Mouse (Mus musculus) heart, adult 2 months (tissue): ENCODE measurements at regions not wholly inside any gene's neighbourhood (a gene's known extent, or its start where the extent isn't known, plus 50 kb on each side); places are given as distances from the start of the nearest gene placed in this dataset.

ENCODE experiments used
- CTCF ChIP-seq: fragments of 200-600 bp; IDR thresholded peaks from 2 replicates; pipeline ENCODE4 v1.8.1; 2022; ENCODE audit warnings: antibody characterized with exemption, mild to moderate bottlenecking, moderate library complexity
- POLR2A ChIP-seq: fragments of 200-500 bp; IDR thresholded peaks from 2 replicates; pipeline ENCODE4 v1.6.1; 2011; ENCODE audit warnings: mild to moderate bottlenecking, low read depth, low read length, control low read depth; ENCODE audit not compliant: insufficient read depth

DNA sequence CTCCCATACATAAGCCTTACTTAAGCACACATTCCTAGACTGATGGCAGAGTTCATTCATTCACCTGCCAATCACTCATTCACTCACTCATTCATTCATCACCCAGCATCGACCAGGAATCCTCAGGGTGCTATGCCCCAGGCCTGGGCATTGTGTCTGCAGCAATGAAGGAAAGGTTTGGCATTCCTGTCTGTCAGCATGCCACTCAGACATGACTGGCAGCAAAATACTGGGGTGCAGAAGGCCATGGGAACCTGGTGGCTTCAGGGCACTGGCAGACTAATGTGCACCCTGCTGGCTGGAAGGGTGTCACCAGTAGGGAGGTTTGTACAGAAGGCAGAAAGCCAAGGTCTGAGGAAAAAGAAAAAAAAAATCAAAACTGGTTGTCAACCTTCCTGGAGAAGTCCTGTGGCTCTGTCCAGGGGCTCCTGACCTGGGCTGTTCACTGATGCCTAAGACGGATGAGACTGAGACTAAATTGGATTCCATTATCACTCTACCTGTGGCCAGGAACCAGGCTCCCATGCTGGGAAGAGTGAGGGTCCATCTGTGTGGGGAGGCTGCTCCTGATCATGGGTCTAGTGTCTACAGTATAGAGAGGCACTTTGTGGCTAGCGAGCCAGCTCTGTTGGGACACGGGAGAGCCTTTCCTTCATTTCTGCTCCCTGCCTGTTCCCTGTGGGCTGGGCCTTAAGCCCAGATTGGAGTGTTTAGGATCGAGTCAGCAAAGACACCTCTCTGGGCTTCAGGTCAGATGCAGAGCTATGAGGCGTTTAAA lies 104.1 kb downstream of the Cstad start:
- TF ChIP-seq CTCF (no peak), POLR2A (no peak)
